Mouse (Mus musculus): ENCODE results near the gene Dnajc5.

Dnajc5 gene

GRCm38 (mm10) chr2:181571941-181572670 lies 51.8 kb downstream of the Dnajc5 start:
- DNase-seq (ENCODE audit: low read depth in 1 of 2, low spot score in 2 of 2): no peak

- no peak for DNase-seq (ENCODE audit: low read depth in 1 of 2, low spot score in 2 of 2)
Observed at GRCm38 (mm10) chr2:181572921-181573920, 52.9 kb downstream of the Dnajc5 start.

GRCm38 (mm10) chr2:181573961-181574360 lies 53.7 kb downstream of the Dnajc5 start:
- no peak for DNase-seq (ENCODE audit: low read depth in 1 of 2, low spot score in 2 of 2)

- no peak for DNase-seq (ENCODE audit: low read depth in 1 of 2, low spot score in 2 of 2)
Observed at GRCm38 (mm10) chr2:181574921-181575545, 54.7 kb downstream of the Dnajc5 start.

GRCm38 (mm10) chr2:181576613-181577012 lies 56.3 kb downstream of the Dnajc5 start:
- no peak for DNase-seq (ENCODE audit: low read depth in 1 of 2, low spot score in 2 of 2)

- DNase-seq (ENCODE audit: low read depth in 1 of 2, low spot score in 2 of 2): no peak
Observed at GRCm38 (mm10) chr2:181577126-181577525, 56.8 kb downstream of the Dnajc5 start.

- no peak for DNase-seq (ENCODE audit: low read depth in 1 of 2, low spot score in 2 of 2)
Observed at GRCm38 (mm10) chr2:181577981-181578581, 57.8 kb downstream of the Dnajc5 start.

- DNase-seq (ENCODE audit: low read depth in 1 of 2, low spot score in 2 of 2): no peak
Observed at GRCm38 (mm10) chr2:181578790-181579618, 58.7 kb downstream of the Dnajc5 start.

- no peak for DNase-seq (ENCODE audit: low read depth in 1 of 2, low spot score in 2 of 2)
Observed at GRCm38 (mm10) chr2:181579681-181580080, 59.4 kb downstream of the Dnajc5 start.

- no peak for DNase-seq (ENCODE audit: low read depth in 1 of 2, low spot score in 2 of 2)
Observed at GRCm38 (mm10) chr2:181580131-181580772, 60.0 kb downstream of the Dnajc5 start.

- peak; percentile 69 to 72 for DNase-seq (ENCODE audit: low read depth in 1 of 2, low spot score in 2 of 2)
Observed at GRCm38 (mm10) chr2:181581016-181581401, 60.7 kb downstream of the Dnajc5 start.

- DNase-seq (ENCODE audit: low read depth in 1 of 2, low spot score in 2 of 2): peak; percentile 38 to 62
Observed at GRCm38 (mm10) chr2:181581402-181582120, 61.3 kb downstream of the Dnajc5 start.

- DNase-seq (ENCODE audit: low read depth in 1 of 2, low spot score in 2 of 2): no peak
Observed at GRCm38 (mm10) chr2:181582358-181582757, 62.1 kb downstream of the Dnajc5 start.

- DNase-seq (ENCODE audit: low read depth in 1 of 2, low spot score in 2 of 2): no peak
Observed at GRCm38 (mm10) chr2:181582939-181583338, 62.7 kb downstream of the Dnajc5 start.

GRCm38 (mm10) chr2:181583460-181584257 lies 63.4 kb downstream of the Dnajc5 start:
- no peak for DNase-seq (ENCODE audit: low read depth in 1 of 2, low spot score in 2 of 2)

- DNase-seq (ENCODE audit: low read depth in 1 of 2, low spot score in 2 of 2): no peak
Observed at GRCm38 (mm10) chr2:181584411-181584942, 64.2 kb downstream of the Dnajc5 start, which contains the start of gene Uckl1. Gene Uckl1 (minus strand): TSS chr2:181584892.

- DNase-seq (ENCODE audit: low read depth in 1 of 2, low spot score in 2 of 2): no peak
Observed at GRCm38 (mm10) chr2:181585506-181585905, 65.2 kb downstream of the Dnajc5 start.

GRCm38 (mm10) chr2:181586124-181586523 lies 65.8 kb downstream of the Dnajc5 start:
- no peak for DNase-seq (ENCODE audit: low read depth in 1 of 2, low spot score in 2 of 2)
